Mouse (Mus musculus): Measurements from ENCODE around the gene Cntnap4.

Cntnap4 gene

DNA sequence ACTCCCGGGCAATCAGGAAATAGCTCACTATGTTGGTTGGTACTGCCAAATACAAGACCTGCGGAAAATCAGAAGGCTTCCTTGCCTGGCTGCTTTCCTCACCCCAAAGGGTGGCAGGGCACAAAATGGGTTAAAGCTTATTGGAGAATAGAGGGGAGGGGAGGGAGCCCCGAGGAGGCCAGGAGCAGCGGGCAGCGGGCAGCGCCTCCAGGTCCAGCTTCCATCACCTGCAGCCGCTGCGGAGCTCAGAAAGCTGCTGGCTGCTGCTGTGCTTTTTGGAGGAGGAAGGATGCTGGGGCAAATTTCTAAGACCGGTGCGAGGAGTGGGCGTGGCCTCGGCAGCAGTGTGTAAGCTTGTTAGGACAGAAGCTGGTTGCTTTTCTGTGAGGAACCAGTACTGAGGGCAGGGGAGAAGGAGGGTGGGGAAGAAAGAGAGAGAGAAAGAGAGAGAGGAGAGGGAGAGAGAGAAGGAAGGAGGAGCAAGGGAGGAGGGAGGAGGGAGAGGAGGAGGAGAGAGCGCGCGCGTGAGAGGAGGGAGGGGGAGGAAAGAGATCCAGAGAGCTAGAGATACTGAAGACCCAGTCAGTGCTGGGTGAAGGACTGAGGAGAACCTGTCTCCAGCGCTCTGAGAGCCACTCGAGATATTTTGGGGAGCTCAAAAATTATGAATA lies at the start of gene Cntnap4:
Gene Cntnap4, plus strand, starts transcription at position 573 of the 671 bp plus-strand sequence.
- DNase-seq (ENCODE audit: low spot score in 2 of 2): no peak

DNA sequence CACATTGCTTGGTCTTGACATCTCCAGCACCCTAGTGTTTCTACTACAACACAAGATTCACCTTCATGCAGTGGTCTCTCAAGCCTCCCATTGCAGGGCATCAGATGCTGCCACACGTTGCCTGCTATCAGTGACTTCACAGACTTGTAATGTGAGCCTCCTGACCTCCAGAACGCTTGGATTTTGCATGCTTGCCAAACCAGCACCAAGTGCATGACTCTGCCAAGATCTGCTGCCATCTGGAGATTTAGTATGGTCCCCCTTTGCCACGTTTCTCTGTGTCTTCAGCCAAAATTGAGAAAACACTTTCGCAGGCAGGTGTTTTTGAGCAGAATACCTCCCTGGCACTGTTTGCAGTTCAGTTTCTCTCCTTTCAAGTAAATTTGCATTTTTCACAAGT lies 12.5 kb upstream of the Cntnap4 start:
- DNase-seq (ENCODE audit: low spot score in 2 of 2): no peak

DNA sequence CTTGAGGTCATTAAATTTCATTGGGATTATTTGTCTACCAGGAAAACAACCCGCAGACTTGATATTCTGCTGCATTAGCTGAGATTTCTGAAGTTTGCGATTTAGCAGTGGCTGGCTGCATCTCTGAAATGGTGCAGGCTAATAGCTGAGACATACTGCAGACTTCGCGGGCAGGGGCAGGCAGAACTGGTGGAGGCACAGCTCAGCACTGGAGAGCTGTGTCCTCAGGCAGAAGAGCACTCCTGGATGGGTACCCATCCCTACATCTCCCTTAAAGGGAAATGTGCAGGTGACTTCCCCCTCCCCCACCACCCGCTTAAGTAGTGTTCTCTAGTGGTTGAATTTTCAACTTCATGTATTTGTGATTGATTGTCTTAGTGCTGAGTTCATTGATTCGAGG lies 698 bp downstream of the Cntnap4 start:
- DNase-seq (ENCODE audit: low spot score in 2 of 2): no peak

DNA sequence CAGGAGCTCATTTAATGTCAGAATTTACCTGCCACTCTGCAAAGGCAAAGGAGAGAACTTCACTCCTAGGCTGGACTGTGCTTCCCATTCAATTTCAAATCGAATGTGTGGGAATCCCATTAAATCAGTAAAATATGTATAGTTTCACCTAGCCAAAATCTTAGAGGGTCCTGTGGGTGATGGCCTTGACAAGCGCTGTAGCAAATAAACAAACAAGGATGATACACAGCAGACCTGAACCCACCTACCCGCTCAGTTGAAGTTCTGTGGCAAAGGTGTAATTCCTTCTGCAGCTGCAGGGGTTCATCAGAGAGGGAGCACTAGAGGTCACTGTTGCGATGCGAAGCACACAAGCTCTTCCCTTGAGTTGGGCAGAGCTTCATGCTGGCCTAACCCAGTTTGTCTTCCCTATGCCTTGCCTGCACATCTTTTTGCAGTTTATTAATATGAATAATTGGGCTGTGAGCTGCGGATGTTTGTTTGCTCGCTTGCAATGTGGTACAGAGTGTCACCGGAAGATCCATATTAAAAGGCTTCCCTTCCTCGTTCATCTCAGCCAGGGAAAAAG lies 1.6 kb downstream of the Cntnap4 start:
- no peak for DNase-seq (ENCODE audit: low spot score in 2 of 2)

DNA sequence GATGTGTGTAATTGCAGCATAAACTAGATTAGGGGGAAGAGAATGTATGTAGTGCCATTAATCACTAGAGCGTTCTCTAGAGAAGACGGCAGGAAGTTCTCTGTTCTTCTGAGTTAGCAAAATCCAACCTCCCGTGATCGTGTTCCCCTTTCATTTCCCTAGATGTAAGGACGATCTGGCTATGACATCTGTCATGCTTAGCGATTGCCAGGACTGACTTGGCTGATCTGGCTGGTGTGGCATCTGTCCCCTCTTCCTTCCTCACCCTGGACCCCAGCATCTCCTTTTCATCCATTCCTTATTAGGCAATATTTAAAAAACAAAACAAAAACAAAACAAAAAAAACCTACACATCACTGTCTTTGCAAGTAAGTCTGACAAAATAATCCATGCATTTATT lies 11.6 kb downstream of the Cntnap4 start:
- no peak for DNase-seq (ENCODE audit: low spot score in 2 of 2)

DNA sequence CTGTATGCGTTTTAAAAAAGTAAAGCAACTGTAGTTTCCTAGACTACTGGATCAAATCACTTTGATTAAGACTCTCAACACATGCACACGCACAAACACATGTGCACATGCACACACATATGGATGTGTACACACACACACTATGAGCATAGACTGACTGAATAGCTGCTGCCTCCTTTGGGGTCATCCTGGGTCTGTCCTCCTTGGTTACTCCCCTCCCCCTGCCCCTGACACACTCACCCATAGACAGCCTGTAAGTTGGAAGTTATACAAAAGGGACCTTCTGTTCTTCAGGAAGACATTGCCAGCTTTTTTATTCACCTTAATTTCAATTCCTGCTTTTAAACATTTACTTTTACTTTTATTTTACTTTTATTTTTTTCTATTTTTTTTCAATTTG lies 13.6 kb downstream of the Cntnap4 start:
- no peak for DNase-seq (ENCODE audit: low spot score in 2 of 2)

DNA sequence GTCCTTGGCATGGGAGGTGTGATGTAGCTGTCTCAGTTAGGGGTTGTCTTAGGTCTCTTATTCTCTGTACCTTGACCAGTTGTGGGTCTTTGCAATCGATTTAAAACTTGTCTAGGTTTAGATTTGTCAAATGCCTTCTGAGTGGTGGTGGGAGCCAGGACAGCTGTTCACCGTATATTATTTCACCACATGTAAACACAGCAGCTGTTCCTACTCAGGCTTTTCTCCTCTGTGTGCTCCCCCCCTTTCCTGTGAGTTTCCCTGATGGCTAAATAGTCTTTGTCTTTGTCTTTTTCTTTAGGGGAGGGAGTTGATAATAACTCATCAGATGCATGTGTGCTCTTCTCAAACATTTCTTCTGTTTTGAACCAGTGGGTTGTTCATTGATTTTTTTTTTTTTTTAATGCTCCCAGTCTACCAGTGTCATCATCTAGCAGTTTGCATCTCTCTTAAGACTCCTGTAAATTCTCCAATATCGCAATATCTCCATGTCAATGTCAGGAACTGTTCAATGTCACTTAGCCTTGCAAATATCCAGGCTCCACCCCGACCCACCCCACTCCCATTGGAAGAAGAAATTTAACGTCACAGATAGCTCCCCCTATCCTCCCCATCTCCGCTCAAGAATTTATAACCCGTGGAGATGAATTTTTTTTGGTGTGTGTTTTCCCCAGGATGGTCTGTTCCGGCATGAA lies 18.7 kb downstream of the Cntnap4 start:
- DNase-seq (ENCODE audit: low spot score in 2 of 2): no peak

DNA sequence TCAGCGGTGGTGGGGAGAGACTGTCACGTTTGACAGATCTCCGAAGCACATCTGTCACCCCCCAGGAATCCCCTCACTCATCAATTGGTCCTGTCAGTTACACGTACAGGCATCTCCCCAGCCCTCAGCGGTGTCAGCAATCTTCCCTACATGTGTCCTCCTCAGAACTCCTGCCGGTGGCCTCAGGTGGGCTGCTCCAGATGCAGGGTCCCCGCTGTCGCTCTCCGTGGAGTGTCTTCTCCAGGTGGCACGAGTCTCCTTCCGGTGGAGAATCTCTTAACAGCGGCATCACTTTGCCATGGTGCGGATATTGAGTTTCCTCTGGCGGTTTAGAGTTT lies 19.2 kb downstream of the Cntnap4 start:
- no peak for DNase-seq (ENCODE audit: low spot score in 2 of 2)

DNA sequence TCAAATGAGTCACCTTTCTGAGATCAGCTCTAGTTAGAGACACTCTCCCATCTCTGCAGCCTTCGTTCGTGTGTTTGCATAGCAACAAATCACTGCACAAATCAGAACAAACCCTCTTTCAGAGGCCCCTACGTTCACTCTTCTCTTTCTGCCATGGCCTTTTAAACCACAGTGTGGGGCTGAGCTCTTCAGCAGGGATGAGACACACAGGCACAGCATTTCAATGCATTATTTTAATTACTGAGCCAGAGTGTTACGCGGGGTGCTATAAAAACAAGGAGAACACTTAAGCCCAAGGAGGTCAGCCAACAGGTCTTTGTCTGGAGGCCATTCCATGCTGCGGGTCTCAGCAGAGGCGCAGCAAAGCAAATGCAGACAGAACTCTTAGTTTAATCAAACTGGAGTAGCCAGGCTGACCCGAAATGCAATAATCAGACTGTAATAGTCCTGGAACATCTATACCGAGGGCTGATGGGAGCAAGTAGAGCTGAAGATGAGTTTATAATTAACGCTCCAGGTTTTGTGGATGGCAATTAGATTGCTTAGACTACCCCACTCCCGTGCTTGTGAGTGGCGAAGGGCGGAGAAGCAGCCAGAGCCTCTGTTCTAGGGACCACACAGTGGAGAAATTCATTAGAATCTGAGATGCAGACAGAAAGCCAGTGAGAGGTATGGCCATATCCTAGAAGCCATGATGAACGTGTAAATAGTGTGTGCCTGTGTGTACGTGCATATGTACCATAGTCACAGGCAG lies 26.4 kb downstream of the Cntnap4 start:
- DNase-seq (ENCODE audit: low spot score in 2 of 2): no peak

DNA sequence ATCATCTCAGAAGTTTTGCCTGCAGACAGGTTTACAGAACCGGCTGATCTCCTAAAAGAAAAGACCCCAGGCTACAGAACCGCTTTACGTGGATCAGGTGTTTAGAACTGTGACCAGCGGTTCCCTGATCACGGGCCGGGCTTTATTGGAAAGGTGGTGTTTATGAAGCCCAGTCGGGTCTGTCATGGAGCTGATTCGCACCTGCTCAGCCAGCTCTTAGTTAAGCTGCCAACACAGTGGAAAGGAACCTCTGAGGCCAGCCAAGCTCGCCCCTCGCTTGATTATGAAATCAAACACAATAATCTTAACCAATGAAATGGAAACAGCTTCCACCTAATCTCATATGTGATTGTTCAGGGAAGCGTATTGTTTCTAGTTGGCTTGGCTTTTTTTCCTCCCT lies 30.1 kb downstream of the Cntnap4 start:
- no peak for DNase-seq (ENCODE audit: low spot score in 2 of 2)

DNA sequence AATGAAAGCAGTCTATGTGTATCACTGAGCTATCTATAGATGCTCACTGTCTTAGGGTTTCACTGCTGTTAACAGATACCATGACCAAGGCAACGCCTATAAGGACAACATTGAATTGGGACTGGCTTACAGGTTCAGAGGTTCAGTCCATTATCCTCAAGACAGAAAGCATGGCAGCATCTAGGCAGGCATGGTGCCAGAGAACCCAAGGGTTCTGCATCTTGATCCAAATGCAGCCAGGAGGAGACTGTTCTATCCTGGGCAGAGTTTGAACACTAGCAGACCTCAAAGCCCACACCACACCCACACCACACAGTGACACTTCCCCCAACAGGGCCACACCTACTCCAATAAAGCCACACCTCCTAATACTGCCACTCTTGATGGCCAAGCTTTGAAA lies 31.3 kb downstream of the Cntnap4 start:
- no peak for DNase-seq (ENCODE audit: low spot score in 2 of 2)

DNA sequence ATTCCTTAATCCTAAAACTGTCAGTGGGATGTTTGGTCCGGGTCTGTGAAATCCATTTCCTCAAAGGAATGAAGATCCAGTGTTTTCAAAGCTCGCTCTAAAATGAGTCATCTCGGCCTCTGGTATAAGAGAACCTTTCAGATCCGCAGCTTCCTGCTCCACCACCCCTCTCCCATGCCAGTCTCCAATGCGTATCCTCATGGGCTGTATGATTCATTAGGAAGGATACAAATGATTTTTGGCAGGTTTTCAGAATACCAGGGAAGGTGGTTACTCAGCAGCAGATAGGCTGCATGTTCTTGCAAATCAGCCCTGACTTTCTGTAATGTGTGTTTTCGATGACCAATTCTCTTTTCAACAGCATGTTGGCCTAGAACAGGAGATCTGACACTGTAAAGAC lies 40.3 kb downstream of the Cntnap4 start:
- no peak for DNase-seq (ENCODE audit: low spot score in 2 of 2)

DNA sequence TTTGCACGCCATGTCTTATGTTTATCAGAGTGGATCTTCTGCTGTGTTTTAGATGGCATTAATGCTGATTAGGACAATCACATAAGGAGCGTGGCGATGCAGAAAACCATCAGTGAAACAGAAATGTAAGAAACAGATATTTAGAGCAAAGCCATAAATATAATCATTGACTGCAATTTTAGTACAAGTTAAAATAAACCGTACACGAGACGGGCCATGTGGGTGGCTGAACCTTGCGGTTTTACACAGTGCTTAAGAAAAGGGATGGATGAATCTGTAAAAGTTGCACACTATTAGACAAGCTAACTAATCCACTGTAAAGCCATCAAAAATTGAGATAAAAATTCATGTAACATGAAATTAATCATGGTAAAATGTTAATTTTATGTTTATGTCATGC lies 58.9 kb downstream of the Cntnap4 start:
- no peak for DNase-seq (ENCODE audit: low spot score in 2 of 2)

DNA sequence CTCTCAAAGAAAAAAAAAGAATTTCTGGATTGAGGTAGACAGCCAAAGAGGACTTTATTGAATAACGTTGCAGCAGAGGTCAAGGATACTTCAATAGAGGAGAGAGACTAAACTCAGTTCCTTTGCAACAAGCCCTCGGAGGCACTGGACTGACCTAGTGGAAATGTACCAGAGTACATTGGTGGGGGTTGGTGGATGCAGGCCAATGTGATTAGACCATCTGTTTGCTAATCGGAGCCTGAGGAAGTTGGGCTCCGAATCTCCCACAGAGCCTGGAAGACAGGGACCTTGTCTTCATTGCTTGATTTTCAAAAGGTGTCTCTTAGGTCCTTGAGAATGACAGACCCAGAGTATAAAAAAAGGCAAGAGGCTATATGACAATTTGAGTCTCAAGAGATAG lies 82.8 kb downstream of the Cntnap4 start:
- no peak for DNase-seq (ENCODE audit: low spot score in 2 of 2)

DNA sequence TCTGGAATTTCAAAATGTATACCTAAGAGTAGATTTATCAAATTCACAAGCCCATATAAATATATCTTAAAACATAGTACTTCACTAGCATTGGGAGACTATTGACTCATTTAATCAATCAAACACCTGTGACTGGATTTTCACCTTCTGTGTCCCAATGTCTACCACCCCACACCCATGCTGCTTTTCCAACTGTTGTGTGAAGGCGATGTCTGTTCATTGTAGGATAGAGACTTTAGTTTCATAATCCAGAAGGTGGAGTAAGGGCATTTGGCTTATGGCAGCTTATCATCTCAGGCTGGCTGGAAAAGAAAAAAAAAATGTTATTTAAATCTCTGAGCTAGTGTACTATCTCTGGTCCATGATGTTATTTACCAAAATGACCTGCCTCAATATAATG lies 83.4 kb downstream of the Cntnap4 start:
- DNase-seq (ENCODE audit: low spot score in 2 of 2): no peak

DNA sequence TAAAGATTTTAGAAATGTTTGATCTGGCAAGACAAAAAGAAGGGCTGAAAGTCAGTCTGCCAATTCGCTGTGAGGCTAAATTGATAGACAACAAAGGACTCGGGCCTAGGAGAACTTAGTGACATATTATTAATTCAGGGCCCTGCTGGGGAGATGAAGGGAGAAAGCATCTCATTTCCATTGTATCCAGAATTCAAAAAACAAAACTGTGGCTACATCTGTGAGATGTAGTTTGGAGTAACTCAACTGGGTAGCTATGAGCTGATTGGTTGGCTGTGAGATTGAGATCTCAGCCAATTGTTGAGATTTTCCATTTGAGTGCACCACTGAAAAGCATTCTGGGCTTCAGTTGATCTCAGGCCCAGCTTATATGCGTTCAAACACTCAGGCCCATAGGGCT lies 84.2 kb downstream of the Cntnap4 start:
- no peak for DNase-seq (ENCODE audit: low spot score in 2 of 2)

DNA sequence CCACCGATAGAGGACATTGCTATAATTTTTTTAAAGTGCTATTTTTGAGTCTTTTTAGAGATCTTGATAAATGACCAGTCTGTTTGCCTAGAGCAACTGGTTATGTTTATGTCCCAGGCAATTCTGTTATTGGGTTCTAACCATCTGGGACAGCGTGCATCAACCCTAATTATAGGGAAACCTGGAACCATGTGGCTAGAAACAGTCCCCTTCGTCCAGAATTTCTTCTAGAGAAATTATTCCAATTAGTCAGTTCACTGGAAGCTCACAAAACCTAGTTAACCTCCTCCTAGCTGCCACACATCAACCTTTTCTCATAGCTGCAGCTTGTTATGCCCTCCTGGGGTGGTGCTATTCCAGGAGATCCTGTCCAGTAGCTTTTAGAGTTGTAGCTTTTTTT lies 94.2 kb downstream of the Cntnap4 start:
- no peak for DNase-seq (ENCODE audit: low spot score in 2 of 2)

DNA sequence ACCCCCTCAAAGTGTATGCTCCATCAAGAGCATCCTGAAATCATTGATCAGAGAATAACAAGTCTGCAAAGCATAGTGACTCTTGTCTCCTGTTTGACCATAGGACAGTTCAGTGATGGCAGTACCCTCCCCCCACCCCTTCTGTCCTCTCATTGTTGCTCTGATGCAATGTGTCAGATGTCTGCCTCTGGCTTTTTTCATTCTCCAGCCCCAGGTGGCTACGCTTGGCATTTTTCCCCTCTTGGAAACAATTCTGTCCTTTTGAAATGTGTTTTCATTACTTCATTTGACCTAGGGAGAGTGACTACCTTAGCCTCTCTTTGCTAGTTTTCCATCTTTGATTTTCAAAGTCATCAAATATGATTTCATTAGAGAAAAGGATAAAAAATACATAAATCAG lies 104.8 kb downstream of the Cntnap4 start:
- no peak for DNase-seq (ENCODE audit: low spot score in 2 of 2)

DNA sequence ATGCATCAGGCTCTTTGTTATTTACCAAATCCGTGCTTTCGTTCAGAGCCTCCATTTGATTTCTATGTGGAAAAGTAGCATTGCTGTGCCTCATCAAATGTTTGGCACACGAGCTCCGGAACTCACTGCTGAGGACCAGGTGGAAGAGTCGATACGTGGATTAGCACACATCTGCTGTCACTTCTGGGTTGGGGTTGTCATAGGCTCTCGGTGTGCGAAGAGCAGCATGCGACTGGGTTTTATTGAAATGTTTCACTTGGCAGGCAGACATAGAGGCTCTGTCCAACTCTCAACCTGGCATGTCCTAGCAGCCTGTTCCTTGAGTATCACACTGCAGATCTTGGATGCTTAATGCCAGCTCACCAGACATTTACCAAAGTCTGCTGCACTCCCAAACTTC lies 111.9 kb downstream of the Cntnap4 start:
- DNase-seq (ENCODE audit: low spot score in 2 of 2): no peak

DNA sequence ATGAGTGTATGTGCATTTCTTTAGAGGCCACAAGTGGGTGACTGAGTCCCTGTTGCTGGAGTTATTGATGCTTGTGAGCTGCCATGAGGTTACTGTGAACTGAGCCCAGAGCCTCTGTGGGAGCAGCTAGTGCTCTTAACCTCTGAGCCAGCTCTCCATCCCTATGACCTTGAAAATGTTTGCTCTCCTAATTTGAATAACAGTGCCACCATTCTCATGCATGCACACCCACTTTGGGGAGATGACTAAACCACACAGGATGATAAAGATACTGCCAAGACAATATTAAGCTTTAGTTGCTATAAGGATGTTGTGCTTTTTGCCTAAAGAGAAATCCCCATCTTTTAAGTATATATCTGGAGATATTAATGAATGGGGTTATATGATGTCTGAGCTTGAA lies 125.9 kb downstream of the Cntnap4 start:
- no peak for DNase-seq (ENCODE audit: low spot score in 2 of 2)

DNA sequence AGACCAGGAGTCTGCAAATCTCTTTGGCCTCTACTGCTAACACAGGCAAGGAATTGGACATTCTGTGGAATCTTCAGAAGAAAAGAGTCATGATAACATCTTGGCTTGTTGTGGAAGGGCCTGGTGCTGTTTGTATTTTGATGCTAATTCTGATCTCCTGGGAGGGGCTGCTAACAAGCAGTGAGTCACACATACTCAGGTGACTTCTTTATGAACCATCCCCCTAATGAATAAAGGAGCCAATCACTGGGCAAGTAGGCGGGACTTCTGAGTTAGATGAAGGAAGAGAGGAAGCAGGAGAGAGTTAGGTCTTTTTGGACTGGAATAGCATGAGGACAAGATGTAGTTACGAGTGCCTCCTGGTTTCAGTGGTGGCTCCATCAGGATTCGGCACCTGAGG lies 128.3 kb downstream of the Cntnap4 start:
- no peak for DNase-seq (ENCODE audit: low spot score in 2 of 2)

DNA sequence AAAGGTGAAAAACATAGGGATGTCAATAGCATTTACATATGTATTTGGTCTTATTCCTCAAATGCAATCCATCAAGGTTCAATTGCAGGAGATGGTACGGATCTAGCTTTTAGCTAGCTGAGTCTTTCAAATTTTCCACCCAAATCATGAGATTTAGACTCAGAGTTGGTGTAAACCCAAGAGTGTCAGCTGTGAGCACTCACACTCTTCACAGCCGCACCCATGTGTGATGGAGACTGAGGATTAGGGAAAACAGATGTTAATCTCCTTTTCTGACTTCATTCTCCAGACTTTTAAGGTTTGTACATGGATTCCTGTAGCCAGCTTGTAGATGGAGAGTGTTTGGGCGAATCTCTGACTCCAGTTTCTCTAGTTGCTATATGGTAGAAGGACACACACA lies 147.1 kb downstream of the Cntnap4 start:
- no peak for DNase-seq (ENCODE audit: low spot score in 2 of 2)

DNA sequence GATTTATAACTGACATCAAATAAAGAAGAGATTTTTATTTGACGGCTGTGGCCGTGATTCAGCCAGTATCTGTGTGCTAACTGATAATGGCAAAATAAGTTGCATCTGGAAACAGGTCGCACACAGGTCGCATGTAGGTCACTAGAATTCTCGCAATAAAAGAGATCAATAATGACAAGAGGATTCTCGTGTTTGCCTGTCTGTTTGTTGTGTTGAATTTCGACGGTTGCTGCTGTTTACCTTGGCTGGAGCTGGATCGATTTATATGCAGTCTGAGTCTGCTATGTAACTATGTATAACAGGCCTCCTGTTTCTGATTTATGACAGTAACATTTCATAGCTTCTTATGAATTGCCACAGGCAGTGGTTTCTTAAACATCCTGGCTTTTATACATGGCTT lies 155.1 kb downstream of the Cntnap4 start:
- no peak for DNase-seq (ENCODE audit: low spot score in 2 of 2)

All from natural killer cell, adult 2 months (primary cell).